ENCODE assay signal across 9 mouse cellular contexts in genomic region chr6:34543303-34544206, GRCm38 (mm10). TPM values are rescaled to one million over a fixed set of nuclear protein-coding genes. Genes with fewer than 3 reads are reported as not detected.
DNase-seq lines count a peak whose midpoint lies in the region; ATAC-seq and TF ChIP-seq lines count a peak whose summit lies in the region.
"Had no signal": no experiment of that assay in that cellular context is flagged by ENCODE, and none has a peak within 500 bp of the region (broad histone marks: within the 10 kb centered on the region; RNA-seq: fewer than 3 reads in every experiment).

No protein-coding gene starts in this region.

- no peaks in the 10 kb centered on the region for H3K9me3 ChIP-seq in embryonic facial prominence, embryonic 14.5 days (ENCODE audit: control insufficient read depth, low read length)
- no peaks in the 10 kb centered on the region for H3K9me3 ChIP-seq in neural tube, embryonic 15.5 days (replicated peaks)

- H3K36me3 ChIP-seq in embryonic facial prominence, embryonic 14.5 days (ENCODE audit: control insufficient read depth, insufficient read depth, low read length) = no peaks in the 10 kb centered on the region
- H3K36me3 ChIP-seq in kidney, adult 2 months (ENCODE audit: control insufficient read depth, insufficient read depth, low read length) = no peaks in the 10 kb centered on the region
- no peaks in the 10 kb centered on the region for H3K36me3 ChIP-seq in neural tube, embryonic 15.5 days

- no peak for DNase-seq in layer of hippocampus, adult 2 months (ENCODE audit: low spot score in 2 of 2)
- no peak for DNase-seq in layer of hippocampus, postnatal 36 days
- DNase-seq in embryonic facial prominence, embryonic 14.5 days (ENCODE audit: low spot score) = peak; percentile 62
- peak; percentile 43 for DNase-seq in kidney, adult 2 months
- DNase-seq in ovary, postnatal 36 days (ENCODE audit: low spot score) = no peak
- no peak for DNase-seq in cerebellum, postnatal 36 days
- no peak for DNase-seq in thymus, postnatal 14 days

- 34% methylated on average over 21 of the region's 21 CpGs for WGBS in embryonic facial prominence, embryonic 14.5 days
- 50% methylated on average over 21 of the region's 21 CpGs for WGBS in kidney, adult 2 months
- WGBS in neural tube, embryonic 15.5 days = 42% methylated on average over 21 of the region's 21 CpGs

- H3K27me3 ChIP-seq in embryonic facial prominence, embryonic 14.5 days (replicated peaks; ENCODE audit: control insufficient read depth, insufficient read depth, low read length) = no peaks in the 10 kb centered on the region
- no peaks in the 10 kb centered on the region for H3K27me3 ChIP-seq in kidney, adult 2 months (replicated peaks; ENCODE audit: control insufficient read depth, insufficient read depth, low read length)
- H3K27me3 ChIP-seq in neural tube, embryonic 15.5 days (replicated peaks) = no peaks in the 10 kb centered on the region

- no peak for TF ChIP-seq POLR2A in kidney, adult 2 months (IDR thresholded peaks at IDR 0.05; ENCODE audit: low read depth, low read length)

- ATAC-seq in embryonic facial prominence, embryonic 14.5 days (ENCODE audit: low read depth) = peak; percentile 65; the same call in 1 of the 2 replicates
- ATAC-seq in neural tube, embryonic 15.5 days (ENCODE audit: low FRiP score) = no peak; the same call in 1 of the 2 replicates

- peak overlapping the region; percentile 12; the same call in 1 of the 2 replicates for H3K27ac ChIP-seq in layer of hippocampus, adult 2 months
- peak overlapping the region; percentile 77 for H3K27ac ChIP-seq in embryonic facial prominence, embryonic 14.5 days (replicated peaks; ENCODE audit: low read depth, low read length)
- H3K27ac ChIP-seq in kidney, adult 2 months (ENCODE audit: insufficient read depth, low read depth, low read length) = 0 out of 2 replicates have a peak overlapping the region, but pooled peaks have one; percentile 20
- no peak overlapping the region for H3K27ac ChIP-seq in neural tube, embryonic 15.5 days (replicated peaks)
- H3K27ac ChIP-seq: liver, embryonic 14.5 days had no signal

- H3K4me3 ChIP-seq in layer of hippocampus, adult 2 months = peak overlapping the region; percentile 26; the same call in 1 of the 2 replicates
- no peak overlapping the region for H3K4me3 ChIP-seq in embryonic facial prominence, embryonic 14.5 days (ENCODE audit: low read depth, low read length)
- no peak overlapping the region for H3K4me3 ChIP-seq in kidney, adult 2 months (ENCODE audit: insufficient read depth, low read depth, low read length)
- no peak overlapping the region for H3K4me3 ChIP-seq in neural tube, embryonic 15.5 days (replicated peaks)

- H3K4me2 ChIP-seq in embryonic facial prominence, embryonic 14.5 days (ENCODE audit: low read depth, low read length) = peak overlapping the region; percentile 37; the same call in 1 of the 2 replicates
- peak overlapping the region; percentile 28 for H3K4me2 ChIP-seq in neural tube, embryonic 15.5 days

- peaks cover 26% of the 10 kb centered on the region for H3K4me1 ChIP-seq in embryonic facial prominence, embryonic 14.5 days (ENCODE audit: control insufficient read depth, insufficient read depth, low read length)
- no peaks in the 10 kb centered on the region for H3K4me1 ChIP-seq in kidney, adult 2 months (ENCODE audit: control insufficient read depth, insufficient read depth, low read length)
- peaks cover 22% of the 10 kb centered on the region for H3K4me1 ChIP-seq in neural tube, embryonic 15.5 days

- no peak for TF ChIP-seq CTCF in layer of hippocampus, adult 2 months (conservative IDR thresholded peaks at IDR 0.05)
- no peak for TF ChIP-seq CTCF in kidney, adult 2 months (conservative IDR thresholded peaks at IDR 0.05; ENCODE audit: insufficient read depth, insufficient read length, low read depth, low read length)

- H3K9ac ChIP-seq in embryonic facial prominence, embryonic 14.5 days (ENCODE audit: low read depth, low read length) = no peak overlapping the region
- no peak overlapping the region for H3K9ac ChIP-seq in neural tube, embryonic 15.5 days (replicated peaks)
- H3K9ac ChIP-seq: liver, embryonic 14.5 days had no signal

RNA-seq across cellular contexts. Expression of gene Cald1, which starts 54.7 kb away (rescaled TPM):
- 10 to 100 TPM; 32.9 to 38.8 TPM for total RNA-seq in layer of hippocampus, adult 2 months (2021)
- 10 to 100 TPM; 34.0 to 40.7 TPM for total RNA-seq in layer of hippocampus, postnatal 36 days (2021)
- polyA plus RNA-seq in embryonic facial prominence, embryonic 14.5 days (2014; fragmentation: Nextera tagmentation; extraction: Ambion mirVana) = 227 and 238 TPM in 2 replicates
- polyA plus RNA-seq in kidney, adult 2 months (2012; rRNA removed) = 17.7 and 24.7 TPM in 2 replicates
- 59.2 and 102 TPM in 2 replicates for polyA plus RNA-seq in neural tube, embryonic 15.5 days (2015; fragmentation: Nextera tagmentation; extraction: Ambion mirVana)

Comparison
In these comparisons a context has a peak if more than half of its experiments do, and no peak if none do; other contexts are left out.
1. DNase-seq: peak in embryonic facial prominence, embryonic 14.5 days (single experiment) and kidney, adult 2 months (single experiment); none in layer of hippocampus, adult 2 months (0 of 2), layer of hippocampus, postnatal 36 days (0 of 2), ovary, postnatal 36 days (single experiment), cerebellum, postnatal 36 days (0 of 2) and thymus, postnatal 14 days (single experiment).